Mouse (Mus musculus) C2C12 (cell line): Measurements from ENCODE around the gene Brox.
A peak's percentile ranks its signal among the peaks of the same experiment; 100 is the strongest.

ENCODE experiments used
- CEBPB ChIP-seq: IDR thresholded peaks from one replicate; pipeline ENCODE4 v1.6.1; 2011; ENCODE audit warnings: low read depth, mild to moderate bottlenecking, control low read depth, moderate library complexity
- CTCF ChIP-seq: IDR thresholded peaks from one replicate; pipeline ENCODE4 v1.5.1; 2011; ENCODE audit not compliant: control insufficient read depth, insufficient read depth, insufficient read length
- FOSL1 ChIP-seq: IDR thresholded peaks from one replicate; pipeline ENCODE4 v1.8.0; 2011; ENCODE audit warnings: mild to moderate bottlenecking, low read length; ENCODE audit not compliant: poor library complexity, insufficient read depth, severe bottlenecking
- MAX ChIP-seq: IDR thresholded peaks from one replicate; pipeline ENCODE4 v1.6.1; 2011; ENCODE audit warnings: mild to moderate bottlenecking, control low read depth
- MYOD1 ChIP-seq: IDR thresholded peaks from one replicate; pipeline ENCODE4 v1.6.1; 2011; ENCODE audit warnings: low read depth; ENCODE audit not compliant: control insufficient read depth, insufficient read length
- MYOG ChIP-seq: IDR thresholded peaks from one replicate; pipeline ENCODE4 v1.6.1; 2011; ENCODE audit not compliant: control insufficient read depth, insufficient read length; ENCODE audit errors: extremely low read depth
- USF1 ChIP-seq: IDR thresholded peaks from one replicate; pipeline ENCODE4 v1.6.1; 2011; ENCODE audit warnings: low read depth, mild to moderate bottlenecking, control low read depth, moderate library complexity

DNA sequence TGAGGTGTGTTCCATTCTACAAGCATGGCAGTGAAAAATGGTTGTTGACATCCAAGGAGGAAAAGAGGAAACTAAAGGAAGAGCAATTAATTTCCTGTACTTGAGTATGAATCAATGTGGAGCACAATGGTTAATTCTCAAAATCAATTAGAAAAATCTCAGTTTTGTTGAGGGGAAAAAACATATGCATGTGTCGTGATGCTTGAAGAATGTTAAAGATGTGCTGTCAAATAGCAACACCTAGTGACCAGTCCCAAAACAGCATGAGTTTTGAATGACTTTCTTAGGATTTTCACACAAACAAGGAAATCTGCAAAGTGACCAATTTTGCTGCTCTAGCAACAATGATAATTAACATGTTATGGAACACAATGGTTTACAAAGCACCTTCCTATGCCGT, 59.2 kb downstream of the Brox start:
- TF ChIP-seq USF1 (no peak), MAX (no peak), CTCF (peak; percentile 10), MYOD1 (no peak), CEBPB (no peak), MYOG (no peak), FOSL1 (no peak)
